Mouse (Mus musculus) C2C12 (cell line): ENCODE measurements around the gene F2rl3.

Experiments
- CEBPB ChIP-seq: IDR thresholded peaks from one replicate; pipeline ENCODE4 v1.6.1; 2011; ENCODE audit warnings: low read depth, mild to moderate bottlenecking, control low read depth, moderate library complexity
- CTCF ChIP-seq: IDR thresholded peaks from one replicate; pipeline ENCODE4 v1.5.1; 2011; ENCODE audit not compliant: control insufficient read depth, insufficient read depth, insufficient read length
- FOSL1 ChIP-seq: IDR thresholded peaks from one replicate; pipeline ENCODE4 v1.8.0; 2011; ENCODE audit warnings: mild to moderate bottlenecking, low read length; ENCODE audit not compliant: poor library complexity, insufficient read depth, severe bottlenecking
- MAX ChIP-seq: IDR thresholded peaks from one replicate; pipeline ENCODE4 v1.6.1; 2011; ENCODE audit warnings: mild to moderate bottlenecking, control low read depth
- MYOD1 ChIP-seq: IDR thresholded peaks from one replicate; pipeline ENCODE4 v1.6.1; 2011; ENCODE audit warnings: low read depth; ENCODE audit not compliant: control insufficient read depth, insufficient read length
- MYOG ChIP-seq: IDR thresholded peaks from one replicate; pipeline ENCODE4 v1.6.1; 2011; ENCODE audit not compliant: control insufficient read depth, insufficient read length; ENCODE audit errors: extremely low read depth
- USF1 ChIP-seq: IDR thresholded peaks from one replicate; pipeline ENCODE4 v1.6.1; 2011; ENCODE audit warnings: low read depth, mild to moderate bottlenecking, control low read depth, moderate library complexity

DNA sequence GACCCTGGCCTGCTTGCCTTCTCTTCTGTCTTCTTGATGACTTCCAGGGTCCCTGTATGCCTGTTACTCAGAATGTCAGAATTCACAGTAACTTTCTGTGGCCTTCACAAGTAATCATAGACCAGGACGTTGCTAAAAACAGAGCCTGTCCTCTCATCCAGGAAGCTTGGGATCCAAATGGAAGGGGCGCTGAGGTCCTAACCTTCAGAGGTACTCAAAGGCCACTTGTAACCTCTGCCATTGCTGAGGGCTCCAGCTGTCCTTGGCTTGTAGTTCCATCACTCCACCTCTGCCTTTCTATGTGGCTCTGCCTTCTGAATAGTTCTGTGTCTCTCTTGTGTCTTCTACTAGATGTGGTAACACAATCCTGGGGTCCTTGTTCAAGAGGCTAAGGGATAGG is 7.9 kb upstream of the F2rl3 start:
- TF ChIP-seq CTCF (no peak), FOSL1 (no peak), MAX (no peak), MYOG (no peak), USF1 (no peak), MYOD1 (no peak), CEBPB (no peak)
